Mouse (Mus musculus) cerebellum, adult 11 months (tissue): ENCODE results near the gene Caprin2.

Experiments
- DNase-seq: peaks from one replicate; pipeline ENCODE4 v3.0.0; 2022

Caprin2 gene

DNA sequence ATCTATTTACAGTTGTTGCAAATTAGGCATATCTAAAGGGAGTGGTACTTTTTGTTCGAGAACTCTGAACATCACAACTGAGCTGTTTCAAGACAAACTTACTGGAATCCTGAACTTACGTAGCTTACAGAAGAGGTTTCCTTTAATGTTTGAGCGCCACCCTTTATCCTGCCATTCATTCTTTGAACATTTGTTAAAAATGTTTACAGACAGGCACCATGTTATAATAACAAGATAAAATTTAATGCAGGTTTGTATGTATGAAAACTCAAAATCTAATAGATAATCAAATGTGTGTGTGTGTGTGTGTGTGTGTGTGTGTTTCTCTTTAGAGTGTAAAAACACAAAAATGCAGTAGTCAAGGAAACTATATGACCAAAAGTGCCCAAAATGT, 64.3 kb downstream of the Caprin2 start:
- DNase-seq, result no peak

DNA sequence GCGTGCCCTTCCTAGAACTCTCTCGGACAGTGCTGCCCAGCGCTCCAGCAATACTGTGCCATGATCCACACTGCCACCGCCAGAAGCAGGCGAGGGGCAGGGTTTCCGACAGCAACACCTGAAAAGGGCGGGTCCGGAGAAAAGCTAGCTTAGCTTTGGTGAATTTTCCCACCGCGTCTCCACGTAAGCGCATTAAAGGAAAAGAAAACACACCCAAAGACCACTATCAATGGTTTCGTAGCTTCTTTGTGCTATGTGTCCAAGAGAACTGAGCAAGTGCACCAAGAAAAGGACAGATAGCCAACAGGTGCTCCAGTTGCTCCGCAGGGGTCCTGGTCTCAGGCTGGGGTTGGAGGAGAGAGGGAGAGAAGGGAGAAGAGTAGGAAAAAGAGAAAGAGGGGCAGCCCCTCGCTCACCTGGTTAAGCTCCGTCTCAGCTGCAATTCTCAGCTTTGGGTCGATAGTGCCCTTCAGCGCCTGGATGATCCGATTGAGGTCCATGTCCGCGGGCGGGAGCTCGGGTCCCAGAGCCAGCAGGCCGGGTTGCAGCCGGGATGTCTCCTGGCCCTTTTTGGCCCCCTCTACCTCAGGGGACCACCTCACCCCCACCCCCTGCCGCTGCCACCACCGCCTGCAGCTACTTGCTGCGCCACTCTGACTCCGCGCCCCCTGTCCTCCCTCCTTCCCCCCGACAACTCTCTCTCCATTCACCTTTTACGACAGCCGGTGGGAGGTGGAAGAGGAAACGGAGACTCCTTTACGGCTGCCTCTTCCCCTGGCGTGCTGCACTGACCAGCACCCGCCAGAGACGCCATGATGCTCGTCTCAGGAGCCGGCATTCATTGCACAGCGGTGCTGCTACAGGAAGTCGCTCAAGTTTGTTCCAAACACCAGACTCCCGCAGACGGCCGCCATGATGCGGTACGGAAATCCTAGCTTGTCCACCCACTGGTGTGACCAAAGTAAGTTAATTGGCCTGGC, 65.0 kb downstream of the Caprin2 start, which contains the start of gene Ipo8:
Gene Ipo8, minus strand, starts transcription at position 720 of the 980 bp plus-strand sequence.
- peak; percentile 90 for DNase-seq

DNA sequence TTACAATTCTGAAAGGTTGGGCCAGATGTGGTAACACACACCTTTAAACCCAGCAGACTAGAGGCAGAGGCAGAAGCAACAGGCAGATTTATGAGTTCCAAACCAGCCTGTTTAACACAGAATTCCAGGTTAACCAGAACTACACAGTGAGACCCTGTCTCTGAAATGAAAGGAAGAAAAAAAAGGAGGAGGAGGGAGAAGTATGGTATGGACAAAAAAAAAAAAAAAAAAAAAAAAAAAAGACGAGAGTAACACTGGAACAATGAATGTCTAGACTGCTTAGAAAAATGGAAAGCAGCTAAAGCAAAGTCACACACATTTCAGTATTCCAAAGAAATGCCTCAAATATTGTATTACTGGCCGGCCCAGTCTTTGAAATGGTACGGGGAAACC, 65.7 kb downstream of the Caprin2 start:
- no peak for DNase-seq

DNA sequence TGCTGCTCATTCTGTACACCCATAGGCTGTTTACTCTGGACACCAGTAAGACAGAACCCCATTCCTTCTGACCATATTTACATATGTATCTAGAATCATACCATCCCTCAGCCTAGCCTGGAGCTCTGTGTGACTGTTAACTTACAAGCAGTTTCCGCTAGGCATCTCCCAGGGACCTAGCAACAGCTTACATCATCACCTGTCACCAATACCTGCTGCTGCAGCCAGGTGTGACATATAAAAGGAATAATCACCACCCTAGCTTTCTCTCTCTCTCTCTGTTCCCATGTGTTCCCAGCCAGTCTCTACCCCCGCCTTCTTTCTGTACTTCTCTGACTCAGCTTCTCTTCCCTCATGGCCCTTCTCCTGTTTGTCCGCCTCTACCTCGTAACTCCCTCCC, 69.9 kb downstream of the Caprin2 start:
- DNase-seq, result no peak

DNA sequence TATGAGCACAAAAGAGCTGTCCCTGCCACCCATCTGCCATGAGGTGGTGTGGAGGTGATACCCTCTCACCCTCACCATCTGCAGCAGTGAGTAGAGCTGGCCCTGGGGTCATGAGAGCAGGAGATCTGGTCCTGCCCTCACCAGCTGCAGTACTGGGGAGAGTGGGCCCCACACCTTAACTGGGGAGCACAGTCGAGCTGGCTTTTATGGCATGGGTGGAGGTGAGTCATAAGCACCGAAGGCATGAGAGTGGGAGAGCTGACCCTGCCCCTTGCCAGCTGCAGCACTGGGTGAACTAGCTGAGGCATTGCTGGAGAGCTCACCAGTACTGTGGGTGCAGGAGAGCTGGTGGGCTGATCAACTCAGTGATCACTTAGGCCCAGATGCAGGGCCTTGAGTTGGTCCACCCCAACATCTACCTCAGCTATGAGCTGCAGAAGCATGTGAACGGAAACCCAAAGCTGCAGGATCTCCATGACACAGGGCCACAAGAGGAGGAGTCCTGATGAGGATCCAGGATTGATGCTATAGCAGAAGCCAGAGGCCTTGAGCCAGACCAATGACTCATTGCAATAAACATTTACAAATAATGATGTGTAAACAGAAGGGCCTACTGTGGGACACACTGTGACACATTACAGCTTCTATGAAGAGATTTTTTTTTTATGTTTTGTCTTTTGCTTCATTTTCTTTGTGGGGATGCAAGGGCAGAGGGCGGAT, 77.3 kb downstream of the Caprin2 start:
- DNase-seq, result no peak

DNA sequence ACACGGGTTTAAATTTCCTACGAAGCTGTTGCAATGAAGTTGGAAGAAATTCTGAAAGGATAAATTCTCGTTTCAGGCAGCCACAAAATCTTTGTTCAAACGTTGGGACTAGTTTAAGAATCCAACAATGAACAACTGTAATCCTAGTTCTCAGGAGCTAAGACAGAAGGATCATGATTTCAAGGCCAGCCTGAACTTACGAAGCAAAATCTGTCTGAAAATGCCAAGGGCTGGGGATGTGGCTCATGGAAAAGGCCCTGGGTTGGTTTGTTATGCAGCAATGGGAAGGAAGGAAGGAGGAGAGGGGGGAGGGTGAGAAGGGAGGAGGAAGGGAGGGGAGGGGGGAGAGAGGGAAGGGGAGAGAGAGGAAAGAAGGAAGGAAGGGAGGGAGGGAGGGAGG, 79.3 kb downstream of the Caprin2 start:
- no peak for DNase-seq

DNA sequence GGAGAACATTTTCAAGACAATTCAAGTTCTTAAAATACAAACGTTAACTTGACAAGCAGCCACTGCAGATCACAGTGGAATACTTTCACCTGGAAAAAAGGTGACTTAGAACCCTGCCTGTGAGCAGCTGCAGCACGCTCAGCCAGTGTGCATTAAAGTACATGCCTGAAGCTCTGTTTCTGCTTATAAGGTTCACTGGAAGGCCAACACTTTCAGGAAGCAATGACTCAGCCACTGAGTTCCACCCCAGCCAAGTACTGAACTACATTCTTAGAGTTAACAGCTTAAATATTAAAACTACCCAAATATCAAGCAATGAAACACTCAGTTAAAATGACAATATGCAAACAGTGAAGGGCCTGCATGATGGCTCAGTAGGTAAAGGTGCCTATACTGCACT, 84.9 kb downstream of the Caprin2 start:
- no peak for DNase-seq

DNA sequence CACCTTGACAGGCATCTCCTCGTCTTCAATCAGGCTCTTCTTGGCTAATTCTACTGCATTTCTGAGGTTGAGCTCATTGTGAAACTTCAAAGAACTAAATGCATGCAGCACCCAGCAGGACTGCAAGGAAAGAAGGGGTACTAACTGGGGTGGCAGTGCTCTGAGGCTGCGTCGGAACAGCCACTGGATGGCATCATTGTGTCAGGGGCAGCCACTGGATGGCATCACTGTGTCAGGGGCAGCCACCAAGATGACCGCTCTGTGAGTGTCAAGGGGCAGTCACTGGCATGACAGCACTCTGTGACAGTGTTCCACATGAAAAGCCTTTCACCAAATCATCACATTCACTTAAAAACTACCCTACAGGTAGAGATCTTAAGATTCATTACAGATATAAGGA, 96.3 kb downstream of the Caprin2 start:
- no peak for DNase-seq

DNA sequence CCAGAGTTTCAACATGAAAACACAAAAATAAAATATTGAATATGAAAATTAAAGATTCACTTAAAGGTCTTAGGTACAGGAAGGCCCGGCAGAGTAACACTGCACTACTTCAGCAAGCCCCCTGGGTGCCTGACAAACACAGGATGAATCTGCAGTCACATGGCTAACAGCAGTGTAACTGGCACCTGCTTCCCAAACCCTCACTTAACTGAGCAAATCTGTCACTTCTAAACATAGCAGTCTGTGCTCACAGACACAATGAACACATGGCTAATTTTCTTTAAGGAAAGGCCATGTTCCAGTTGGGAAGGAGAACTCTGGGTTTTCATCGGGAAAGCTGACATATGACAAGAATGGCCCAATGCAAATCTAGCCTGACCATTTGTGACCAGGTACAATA, 100.9 kb downstream of the Caprin2 start:
- DNase-seq, result no peak
